Mouse (Mus musculus) MEL (cell line): ENCODE measurements around the gene Kcng3.

ENCODE experiments used
- ELF1 ChIP-seq: IDR thresholded peaks from 2 replicates; pipeline ENCODE4 v1.6.1; 2014; ENCODE audit warnings: low read depth, mild to moderate bottlenecking, inconsistent platforms, low read length, improper control_type of control experiment, moderate library complexity
- EP300 ChIP-seq, 2 experiments: IDR thresholded peaks; 2 replicates each; pipeline ENCODE4 v1.6.1; 2011; ENCODE audit warnings: improper control_type of control experiment in 2 of 2, low read length in 2 of 2, low read depth in 1 of 2, mild to moderate bottlenecking in 1 of 2
- MAFK ChIP-seq: IDR thresholded peaks from 2 replicates; pipeline ENCODE4 v1.6.1; 2011; ENCODE audit warnings: low read depth, mild to moderate bottlenecking, low read length, improper control_type of control experiment, borderline replicate concordance
- MAZ ChIP-seq: IDR thresholded peaks from 2 replicates; pipeline ENCODE4 v1.6.1; 2012; ENCODE audit warnings: low read depth, mild to moderate bottlenecking, inconsistent platforms, low read length, improper control_type of control experiment
- MEF2A ChIP-seq: IDR thresholded peaks from 2 replicates; pipeline ENCODE4 v1.6.1; 2014; ENCODE audit warnings: low read depth, mild to moderate bottlenecking, inconsistent platforms, low read length, improper control_type of control experiment; ENCODE audit not compliant: poor library complexity, insufficient replicate concordance, severe bottlenecking; ENCODE audit errors: extremely low read depth
- MXI1 ChIP-seq: IDR thresholded peaks from 2 replicates; pipeline ENCODE4 v1.6.1; 2011; ENCODE audit warnings: mild to moderate bottlenecking, low read depth, low read length, improper control_type of control experiment

- no peak for TF ChIP-seq MAZ
- TF ChIP-seq MAFK, result no peak
- TF ChIP-seq MEF2A, result no peak
- no peak for TF ChIP-seq ELF1
- TF ChIP-seq MXI1, result no peak
- TF ChIP-seq EP300 (IDR thresholded peaks at IDR 0.05; ENCODE audit: low read depth in 1 of 2, low read length in 2 of 2), result no peak
These were observed 59.3 kb downstream of the Kcng3 start for GRCm38 (mm10) chr17:83572366-83572765.
